Mouse (Mus musculus) T-helper 2 cell (primary cell): ENCODE measurements around the gene Tbc1d17.

ENCODE experiments used
- in situ Hi-C: fragments of 300-600 bp; cut with MboI, MseI; formaldehyde crosslinking; loops from one replicate; pipeline ENCODE4 v1.15.1; 2025; ENCODE audit warnings: high pct_unique_total_duplicates

Gene Tbc1d17

DNA sequence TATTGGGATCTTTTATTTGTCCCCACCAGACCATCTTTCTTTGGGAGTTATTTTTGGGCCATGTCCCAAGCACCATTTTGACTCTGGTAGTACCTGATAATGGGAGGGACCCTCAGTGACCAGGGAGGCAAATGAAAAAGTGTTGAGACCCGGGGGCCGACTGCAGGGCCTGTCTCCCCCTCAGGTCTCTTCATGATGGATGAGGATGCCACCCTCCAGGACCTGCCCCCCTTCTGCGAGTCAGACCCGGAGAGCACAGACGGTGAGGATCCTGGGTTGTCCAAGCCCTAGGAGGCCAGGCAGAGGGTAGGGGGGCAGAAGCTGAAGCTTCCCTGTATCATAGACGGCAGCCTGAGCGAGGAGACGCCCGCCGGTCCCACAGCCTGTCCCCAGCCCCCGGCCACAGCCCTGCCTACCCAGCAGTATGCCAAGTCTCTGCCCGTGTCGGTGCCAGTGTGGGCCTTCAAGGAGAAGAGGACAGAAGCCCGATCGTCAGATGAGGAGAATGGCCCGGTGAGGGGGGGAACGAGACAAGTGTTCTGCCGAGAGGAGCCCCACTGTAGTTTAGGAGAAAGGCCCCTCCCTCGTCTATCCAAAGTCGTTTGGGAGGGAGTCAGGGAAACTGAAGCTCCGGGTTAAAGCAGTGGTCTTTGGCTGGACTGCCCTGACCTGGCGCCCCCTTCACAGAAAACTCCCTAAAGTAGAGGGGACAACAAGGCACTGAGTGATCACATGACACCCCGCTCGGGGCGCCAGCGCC is 4.9 kb upstream of the Tbc1d17 start:
- in situ Hi-C loops: no loop called here

DNA sequence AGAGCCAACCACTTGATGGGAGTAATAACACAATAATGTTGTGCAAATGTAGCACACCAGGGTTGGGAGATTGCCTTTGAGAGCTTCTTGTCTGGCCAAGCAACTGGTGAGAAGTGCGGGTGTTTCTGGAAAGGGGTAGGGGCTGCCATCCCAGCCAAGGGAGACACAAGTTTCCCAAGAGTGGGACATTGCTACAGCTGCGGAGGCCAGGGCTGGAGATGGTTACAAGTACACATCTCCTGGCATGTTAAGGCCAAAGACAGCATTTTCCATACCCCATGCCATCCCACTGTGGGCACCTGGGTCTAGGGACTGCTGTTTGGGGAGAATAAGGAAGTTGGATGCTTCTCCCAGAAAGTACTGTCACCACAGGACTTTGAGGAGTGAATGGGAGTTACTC is 4.2 kb upstream of the Tbc1d17 start:
- in situ Hi-C loops: no loop called here

DNA sequence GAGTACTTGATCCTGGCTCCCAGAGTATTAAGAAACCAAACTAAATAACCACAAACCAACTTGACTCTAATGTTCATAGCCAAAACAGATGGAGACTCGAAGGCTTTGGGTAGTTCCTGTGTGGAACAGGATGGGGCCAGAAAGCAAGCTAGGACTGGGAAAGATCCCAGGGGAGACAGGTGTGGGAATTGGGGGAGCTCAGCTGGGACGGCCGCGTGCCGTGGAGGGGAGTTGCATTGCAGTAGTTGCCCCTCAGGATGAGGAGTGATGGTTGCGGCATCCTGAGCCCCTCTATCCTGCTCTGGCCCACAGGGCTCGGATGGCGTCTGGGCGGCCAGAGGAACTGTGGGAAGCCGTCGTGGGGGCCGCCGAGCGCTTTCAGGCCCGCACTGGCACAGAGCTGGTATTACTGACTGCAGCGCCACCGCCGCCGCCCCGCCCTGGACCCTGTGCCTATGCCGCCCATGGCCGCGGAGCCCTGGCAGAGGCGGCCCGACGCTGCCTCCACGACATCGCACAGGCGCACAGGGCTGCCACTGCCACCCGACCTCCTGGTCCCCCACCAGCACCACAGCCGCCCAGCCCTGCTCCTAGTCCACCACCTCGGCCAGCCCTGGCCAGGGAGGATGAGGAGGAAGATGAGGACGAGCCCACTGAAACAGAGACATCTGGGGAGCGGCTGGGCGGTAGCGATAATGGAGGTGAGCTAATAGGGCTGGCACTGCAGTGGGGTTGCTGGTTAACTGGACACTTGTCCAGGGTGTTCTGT is 3.6 kb upstream of the Tbc1d17 start:
- in situ Hi-C loops: no loop called here

DNA sequence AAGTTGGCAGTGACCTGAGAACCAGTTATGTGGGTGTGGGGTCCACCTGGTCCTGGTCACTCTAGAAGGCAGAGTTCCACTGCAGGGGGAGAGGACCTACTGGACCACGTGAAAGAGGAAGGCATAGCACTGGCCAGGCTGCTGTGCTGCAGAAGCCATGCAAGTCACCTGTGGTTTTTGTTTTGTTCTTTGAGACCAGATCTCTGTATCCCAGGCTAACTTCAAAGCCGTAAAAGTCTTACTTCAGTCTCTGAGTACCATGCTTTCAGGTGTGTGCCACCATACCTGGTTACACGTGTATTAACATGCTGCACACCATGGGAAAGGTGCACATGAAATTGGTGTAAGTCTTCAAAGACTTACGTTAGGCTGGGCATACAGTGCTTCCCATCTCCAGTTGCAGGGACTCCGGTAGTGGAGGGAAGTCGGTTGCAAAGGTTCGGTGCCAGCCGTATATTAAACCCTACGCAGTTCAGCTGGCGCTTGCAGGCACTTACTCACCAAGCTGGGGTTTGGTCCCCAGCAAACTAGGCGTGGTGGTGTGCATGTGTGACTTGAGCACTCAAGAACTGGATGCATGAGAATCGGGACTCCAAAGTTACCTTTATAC is 2.9 kb upstream of the Tbc1d17 start:
- in situ Hi-C loops: no loop called here

DNA sequence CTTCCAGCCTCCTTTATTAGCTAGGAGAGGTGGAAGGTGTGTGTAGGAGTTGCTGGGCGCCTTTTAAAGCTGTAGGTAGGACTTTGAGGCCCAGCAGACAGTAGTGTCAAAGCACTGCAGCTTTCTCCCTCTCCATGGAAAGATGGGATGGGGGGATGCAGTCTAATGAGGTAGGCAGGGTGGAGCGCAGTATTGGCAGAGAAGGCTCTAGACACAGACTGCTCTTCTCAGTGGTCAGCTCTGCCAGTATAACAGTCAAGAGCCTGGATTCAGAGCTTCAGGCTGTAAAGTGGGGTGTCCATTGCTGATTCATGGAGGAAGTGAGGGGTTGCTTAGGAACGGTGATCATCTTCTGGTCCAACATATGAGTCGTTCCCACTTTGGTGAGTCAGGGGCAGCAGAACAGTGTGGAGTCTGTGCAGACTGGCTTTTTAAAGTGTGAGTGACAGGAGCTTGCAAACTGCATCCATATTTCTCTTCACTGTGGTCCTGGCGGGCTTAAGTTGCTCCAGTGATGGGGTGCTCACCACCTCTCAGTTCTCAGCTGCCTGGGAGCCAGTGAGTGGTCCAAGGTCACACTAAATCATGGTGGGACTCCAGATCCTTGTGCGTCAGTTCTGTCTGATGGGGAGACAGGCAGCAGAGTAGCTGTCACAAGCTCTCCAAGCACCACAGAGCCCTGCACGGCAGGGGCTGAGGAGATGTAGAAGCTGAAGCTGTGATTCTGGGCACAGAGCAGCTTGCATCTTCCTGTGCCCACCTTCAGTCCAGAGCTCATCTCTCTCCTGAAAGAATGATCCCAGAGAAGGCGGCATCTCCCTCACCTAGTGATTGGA is 2.1 kb upstream of the Tbc1d17 start:
- in situ Hi-C loops: no loop called here

DNA sequence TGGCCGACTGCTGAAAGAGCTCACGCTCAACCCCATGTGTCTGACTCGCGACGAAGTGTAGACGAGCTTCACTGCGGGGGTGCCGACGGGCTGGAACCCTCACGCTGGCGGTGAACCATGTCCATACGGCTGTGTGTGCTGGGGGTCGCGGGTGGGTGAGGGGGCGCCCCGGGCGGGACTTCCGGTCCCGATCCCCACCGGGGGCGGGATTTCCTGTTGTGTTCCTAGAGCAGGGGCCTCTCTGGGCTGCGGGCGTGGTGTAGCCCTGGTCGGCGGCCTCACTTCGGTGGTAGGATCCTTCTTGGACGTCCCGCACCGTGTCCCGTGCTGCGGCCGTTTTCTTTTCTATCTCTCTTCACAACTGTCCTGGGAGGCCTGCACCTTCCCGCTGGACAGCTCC is 1.3 kb upstream of the Tbc1d17 start:
- in situ Hi-C loops: no loop called here

DNA sequence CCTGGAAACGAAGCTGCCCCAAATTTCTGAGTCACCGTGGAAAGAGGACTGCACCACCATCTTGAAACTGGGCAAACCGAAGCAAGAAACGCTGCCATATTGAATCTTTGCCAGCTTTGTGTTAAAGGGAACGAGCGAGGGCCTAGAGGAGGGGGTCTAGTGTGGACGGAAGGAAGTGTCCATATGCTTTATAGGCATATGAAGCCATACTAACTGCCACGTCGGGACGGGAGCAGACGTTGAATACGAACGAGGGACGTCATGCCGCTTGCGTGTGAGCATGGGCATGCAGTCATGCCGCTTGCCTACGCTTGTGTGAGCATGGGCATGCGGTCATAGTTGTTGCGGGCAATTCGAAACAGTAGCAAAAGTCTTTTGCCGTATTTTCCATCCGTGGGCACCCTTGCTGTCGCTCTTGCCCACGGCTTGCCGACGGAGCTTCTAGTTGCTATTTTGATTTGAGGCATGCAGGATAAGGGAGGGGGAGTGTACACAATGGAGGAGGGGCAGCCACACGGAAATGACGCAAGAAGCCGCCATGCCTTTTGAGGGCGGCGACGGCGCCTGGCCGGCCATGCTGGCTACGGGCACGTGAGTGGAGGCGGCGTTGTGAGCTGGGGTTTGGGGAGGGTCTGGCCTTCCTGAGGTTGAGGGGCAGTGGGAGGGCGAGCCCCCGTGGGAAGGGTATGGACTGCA is 685 bp upstream of the Tbc1d17 start:
- in situ Hi-C loops: no loop called here

DNA sequence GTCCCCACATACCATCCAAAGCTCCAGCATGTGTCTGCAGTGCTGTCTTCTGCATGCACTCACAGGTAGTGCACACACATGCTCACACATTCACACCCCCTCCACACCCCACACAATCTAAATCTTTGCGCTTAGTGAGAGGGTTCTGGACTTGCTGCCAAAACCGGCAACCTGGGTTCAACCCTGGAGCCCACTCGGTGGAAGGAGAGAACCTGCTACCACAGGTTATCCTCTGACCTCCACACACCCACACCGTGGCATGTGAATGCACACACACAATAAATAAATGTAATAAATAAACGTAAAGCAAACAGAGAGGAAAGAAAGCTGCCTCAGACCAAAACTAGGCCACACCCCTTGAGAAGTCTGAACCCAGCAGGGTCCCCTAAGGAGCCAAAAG is 1.1 kb downstream of the Tbc1d17 start:
- in situ Hi-C loops: no loop called here

DNA sequence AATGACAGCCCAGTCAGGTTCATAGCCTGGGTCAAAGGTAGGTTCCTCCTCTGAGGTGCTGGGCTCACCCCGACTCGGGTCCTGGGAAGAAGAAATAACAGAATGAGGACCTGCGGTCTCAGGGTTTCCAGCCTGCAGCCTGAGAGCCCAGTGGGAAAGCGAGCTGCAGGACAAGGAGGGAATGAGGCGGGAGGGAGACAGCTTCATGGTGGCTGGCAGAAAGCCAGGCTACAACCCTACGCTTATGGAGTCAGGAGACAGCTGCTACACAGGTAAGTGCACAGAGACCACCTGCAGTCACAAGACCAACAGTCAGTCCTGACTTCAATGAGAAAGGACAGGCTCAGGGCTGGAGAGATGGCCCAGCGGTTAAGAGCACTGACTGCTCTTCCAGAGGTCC is 2.1 kb downstream of the Tbc1d17 start:
- in situ Hi-C loops: no loop called here

DNA sequence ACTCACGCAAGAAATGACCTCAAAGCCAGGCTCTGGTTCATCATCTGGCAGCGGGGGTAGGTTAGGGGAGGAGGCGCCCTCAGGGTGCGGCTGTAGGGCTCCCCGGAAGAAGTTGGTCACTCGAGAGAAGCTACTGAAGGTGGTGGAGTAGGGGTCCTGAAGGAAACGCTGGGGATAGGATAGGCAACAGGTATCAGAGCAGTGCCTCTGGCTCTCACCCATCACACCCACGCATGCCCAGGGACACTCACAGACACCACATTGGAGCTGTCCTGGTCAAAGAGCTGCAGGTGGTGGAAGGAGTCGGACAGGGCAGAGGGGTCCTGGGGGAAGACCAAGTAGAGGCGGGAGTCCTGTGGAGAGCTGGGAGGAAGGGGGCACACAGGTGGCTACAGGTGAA is 3.9 kb downstream of the Tbc1d17 start:
- in situ Hi-C loops: no loop called here

DNA sequence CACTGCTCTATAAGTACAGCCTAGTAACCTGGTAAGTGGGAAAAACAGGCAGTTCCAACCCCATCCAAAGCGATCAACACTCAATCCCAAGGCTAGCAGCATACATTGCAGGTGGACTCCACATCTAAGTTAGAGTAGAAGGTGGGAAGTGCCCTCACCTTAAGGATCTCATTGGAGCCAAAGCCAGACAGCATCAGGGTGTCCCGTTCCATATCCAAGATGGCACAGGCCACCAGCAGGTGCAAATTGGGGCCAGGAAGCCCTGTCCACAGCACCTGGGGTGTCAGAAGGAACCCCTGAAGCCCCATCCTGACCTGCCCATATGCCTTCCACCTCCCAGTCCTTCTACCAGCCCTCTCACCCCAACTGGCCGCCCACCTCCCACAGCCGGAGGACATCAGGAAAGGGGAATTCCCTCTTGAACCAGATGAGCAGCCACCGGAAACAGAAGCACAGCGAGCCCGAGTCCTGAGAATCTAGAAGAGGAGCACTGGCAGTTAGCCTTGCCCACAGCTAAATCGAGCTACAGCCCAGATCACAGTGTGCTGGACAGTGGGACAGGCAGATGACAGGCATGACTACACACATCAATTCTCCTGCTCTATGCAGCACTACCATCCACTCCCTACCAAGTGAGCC is 6.9 kb downstream of the Tbc1d17 start:
- in situ Hi-C loops: loop anchor here (5.0 kb wide), 1 partner anchor 120 kb away; no protein-coding TSS in a partner anchor

DNA sequence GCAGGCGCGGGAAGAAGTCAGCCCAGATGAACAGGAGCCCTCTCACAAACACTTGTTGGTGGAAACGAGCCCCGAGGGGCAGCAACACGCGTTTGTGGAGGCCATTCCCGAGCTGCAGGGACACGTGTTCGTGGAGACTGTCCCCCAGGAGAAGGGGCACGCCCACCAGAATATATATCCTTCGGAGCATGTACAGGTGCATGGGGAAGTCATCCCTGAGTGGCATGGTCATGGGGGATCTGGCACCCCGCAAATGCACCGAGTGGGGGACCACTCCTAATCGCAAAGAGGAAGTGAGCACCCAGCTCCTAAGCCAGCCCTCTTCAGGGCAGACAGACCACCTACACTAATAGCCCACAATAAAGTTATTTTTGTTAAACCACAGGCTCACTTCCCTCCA is 8.5 kb downstream of the Tbc1d17 start:
- in situ Hi-C loops: loop anchor here (5.0 kb wide), 1 partner anchor 118 kb away; no protein-coding TSS in a partner anchor

DNA sequence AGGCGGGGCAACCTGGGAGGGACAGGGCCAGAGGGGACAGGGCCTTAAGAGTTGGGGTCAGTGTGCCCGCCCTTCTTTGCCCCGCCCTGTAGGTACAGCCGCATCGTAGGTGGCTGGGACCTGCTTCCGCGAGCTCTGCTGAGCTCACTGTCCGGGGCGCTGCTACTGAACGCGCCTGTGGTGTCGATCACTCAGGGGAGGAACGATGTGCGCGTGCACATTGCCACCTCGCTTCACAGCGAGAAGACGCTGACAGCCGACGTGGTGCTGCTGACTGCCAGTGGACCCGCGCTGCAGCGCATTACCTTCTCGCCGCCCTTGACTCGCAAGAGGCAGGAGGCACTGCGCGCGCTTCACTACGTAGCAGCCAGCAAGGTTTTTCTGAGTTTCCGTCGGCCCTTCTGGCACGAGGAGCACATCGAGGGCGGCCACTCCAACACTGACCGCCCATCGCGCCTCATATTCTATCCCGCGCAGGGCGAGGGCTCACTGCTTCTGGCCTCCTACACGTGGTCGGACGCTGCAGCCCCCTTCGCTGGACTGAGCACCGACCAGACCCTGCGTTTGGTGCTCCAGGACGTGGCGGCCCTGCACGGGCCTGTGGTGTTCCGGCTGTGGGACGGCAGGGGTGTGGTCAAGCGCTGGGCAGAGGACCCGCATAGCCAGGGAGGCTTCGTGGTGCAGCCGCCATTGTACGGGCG is 9.2 kb downstream of the Tbc1d17 start:
- in situ Hi-C loops: loop anchor here (5.0 kb wide), 1 partner anchor 117 kb away; no protein-coding TSS in a partner anchor

DNA sequence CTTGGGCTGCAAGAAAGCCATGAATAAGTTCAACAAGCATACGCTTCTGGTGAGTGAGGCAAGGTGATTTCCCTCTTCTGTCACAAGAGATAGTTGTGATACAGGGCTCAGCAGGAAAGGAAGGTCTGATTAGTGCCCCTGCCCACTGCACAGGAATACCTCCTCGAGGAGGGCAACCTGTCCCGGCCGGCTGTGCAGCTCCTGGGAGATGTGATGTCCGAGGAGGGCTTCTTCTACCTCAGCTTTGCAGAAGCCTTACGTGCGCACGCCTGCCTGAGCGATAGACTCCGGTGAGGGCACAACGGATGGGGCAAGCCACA is 9.7 kb downstream of the Tbc1d17 start:
- in situ Hi-C loops: no loop called here

DNA sequence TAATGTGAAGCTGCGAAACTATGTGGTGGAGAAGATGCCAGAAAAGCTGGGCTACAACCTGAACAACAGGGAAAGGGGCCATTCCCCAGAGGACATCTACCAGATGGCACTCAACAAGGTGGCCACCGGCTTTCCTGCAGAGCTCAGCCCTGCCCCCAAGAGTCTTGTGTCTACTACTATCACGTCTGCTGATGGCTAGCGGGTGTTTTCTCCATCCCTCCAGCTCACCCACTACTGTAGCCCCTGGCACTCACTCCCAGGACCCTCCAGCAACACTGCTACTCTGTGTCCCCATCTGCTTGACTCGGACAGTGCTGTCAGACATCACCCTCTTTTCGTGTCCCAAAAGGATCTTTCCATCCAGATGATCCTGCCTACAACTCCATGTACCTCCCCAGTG is 10.8 kb downstream of the Tbc1d17 start:
- in situ Hi-C loops: no loop called here

DNA sequence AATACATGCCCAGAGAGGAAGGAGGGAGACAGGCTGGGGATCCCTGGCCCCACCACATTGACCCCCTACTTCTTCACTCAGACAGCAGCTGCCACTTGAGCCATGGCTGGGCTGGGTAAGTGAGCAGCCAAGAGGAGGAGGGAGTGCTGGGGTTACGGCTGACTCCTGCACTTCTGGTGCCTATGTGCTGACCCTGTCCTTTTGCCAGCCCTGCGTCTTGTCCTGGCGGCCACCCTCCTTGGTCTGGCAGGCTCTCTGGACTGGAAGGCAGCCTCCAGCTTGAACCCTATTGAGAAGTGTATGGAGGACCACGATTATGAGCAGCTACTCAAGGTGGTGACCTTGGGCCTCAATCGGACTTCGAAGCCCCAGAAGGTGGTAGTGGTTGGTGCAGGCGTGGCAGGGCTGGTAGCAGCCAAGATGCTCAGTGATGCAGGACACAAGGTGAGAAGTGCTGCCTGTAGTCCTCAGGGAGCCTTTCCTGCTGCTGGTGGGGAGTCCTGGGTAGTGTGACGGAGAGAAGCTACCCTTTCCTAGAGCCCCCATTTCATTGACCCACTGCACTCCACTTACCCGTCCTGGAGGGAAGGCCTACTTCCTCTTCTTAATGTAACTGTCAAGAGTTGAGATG is 12.3 kb downstream of the Tbc1d17 start:
- in situ Hi-C loops: no loop called here

DNA sequence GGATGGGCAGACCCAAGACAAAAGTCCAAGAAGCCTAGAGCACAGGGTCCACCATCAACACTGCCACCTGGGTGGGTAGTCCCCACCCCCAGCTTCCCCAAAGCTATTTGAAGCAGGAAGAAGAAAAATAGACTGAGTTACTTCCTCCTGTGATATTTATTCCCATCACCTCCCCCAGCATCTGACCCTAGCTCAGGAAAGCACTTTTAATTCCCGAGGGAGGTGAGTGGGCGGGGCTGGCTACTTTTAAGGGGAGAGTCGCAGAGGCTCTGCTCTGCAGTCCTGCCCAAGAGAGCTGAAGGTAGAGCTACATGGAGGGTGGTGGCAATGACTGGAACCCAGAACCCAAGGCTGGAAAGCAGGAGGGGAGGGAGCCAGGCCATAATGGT is 12.9 kb downstream of the Tbc1d17 start:
- in situ Hi-C loops: no loop called here

DNA sequence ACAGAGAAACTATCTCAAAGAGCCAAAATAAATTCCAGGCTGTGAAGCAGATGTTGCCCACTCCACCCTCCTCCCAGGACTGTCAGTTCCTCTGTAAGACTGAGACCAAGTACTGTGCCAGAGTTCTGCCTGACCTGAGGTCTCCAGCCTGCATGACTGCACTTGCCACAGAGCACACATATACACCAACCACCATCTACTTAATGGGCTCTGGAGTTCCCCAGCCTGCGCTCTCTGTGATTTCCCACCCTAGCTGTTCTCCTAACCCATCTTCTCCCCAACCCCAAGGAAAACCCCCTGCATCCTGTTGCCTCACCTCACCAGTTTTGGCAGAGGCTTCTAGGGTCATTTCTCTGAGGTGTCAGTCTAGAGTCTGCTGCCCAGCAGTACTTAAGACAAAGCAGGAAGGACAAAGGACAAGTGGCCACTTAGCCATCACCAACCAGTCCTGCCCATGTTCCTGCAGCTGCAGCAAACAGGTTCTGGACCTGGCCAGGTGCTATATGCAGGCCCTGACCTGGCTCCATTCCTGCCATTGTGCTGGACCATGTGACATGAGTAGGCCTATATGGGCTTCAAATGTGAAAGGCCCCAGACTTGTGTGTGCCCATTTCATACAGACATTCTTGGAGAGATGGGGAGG is 13.4 kb downstream of the Tbc1d17 start:
- in situ Hi-C loops: no loop called here

DNA sequence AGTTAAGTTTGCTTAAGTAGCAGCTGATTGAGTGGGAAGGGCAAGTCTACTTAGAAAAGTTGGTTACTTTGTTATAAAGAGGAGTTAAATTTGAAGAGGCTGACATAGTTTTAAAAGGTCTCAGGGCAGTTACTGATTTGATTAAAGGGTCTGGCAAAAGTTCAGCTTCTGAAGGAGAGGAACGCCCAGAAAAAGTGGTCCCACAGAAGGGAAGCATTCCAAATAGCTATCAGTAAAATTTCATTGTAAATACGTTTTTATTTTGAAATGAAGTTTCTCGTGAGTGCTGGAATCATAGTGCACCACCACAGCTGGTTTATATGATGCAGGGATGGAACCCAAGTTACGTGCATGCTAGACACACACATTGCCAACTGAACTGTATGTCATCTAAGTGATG is 16.1 kb downstream of the Tbc1d17 start:
- in situ Hi-C loops: no loop called here
